Mouse (Mus musculus) ES-E14 (cell line): ENCODE results near the gene Slc31a2. TPM values are rescaled to one million over a fixed set of nuclear protein-coding genes. Genes with fewer than 3 reads are reported as not detected.

ENCODE experiments used
- DNase-seq: peaks from one replicate; pipeline ENCODE4 v3.0.0-alpha.2; 2013; ENCODE audit warnings: low read depth, low spot score
- H3K27ac ChIP-seq: 2 replicates; pipeline ENCODE4 v1.5.1; 2012; ENCODE audit warnings: low read depth, mild to moderate bottlenecking, low read length, moderate library complexity, mixed read lengths; ENCODE audit not compliant: poor library complexity, insufficient read depth, severe bottlenecking
- H3K36me3 ChIP-seq: 2 replicates; pipeline ENCODE4 v1.6.1; 2012; ENCODE audit warnings: mild to moderate bottlenecking, low read length, moderate library complexity, mixed read lengths; ENCODE audit not compliant: control insufficient read depth, poor library complexity, insufficient read depth, severe bottlenecking
- H3K4me1 ChIP-seq, 2 experiments: fragments of 150-350 bp in 1 of 2; sonication (generic) in 1 of 2; 2 replicates each; pipeline ENCODE4 v1.6.1; 2012; ENCODE audit warnings: low read length in 2 of 2, mild to moderate bottlenecking in 1 of 2, mixed read lengths in 1 of 2; ENCODE audit not compliant: control insufficient read depth in 2 of 2, insufficient read depth in 2 of 2, poor library complexity in 1 of 2
- H3K4me3 ChIP-seq, 2 experiments: fragments of 150-350 bp in 1 of 2; sonication (generic) in 1 of 2; 2 replicates each; pipeline ENCODE4 v1.5.1; 2012; ENCODE audit warnings: low read length in 2 of 2, low read depth in 1 of 2, mild to moderate bottlenecking in 1 of 2, mixed read lengths in 1 of 2; ENCODE audit not compliant: insufficient read depth in 1 of 2, poor library complexity in 1 of 2, severe bottlenecking in 1 of 2
- H3K9ac ChIP-seq: 2 replicates; pipeline ENCODE4 v1.6.1; 2012; ENCODE audit warnings: low read depth, mild to moderate bottlenecking, low read length, mixed read lengths; ENCODE audit not compliant: poor library complexity, insufficient read depth, severe bottlenecking
- H3K9me3 ChIP-seq: fragments of 150-350 bp; sonication (generic); 2 replicates; pipeline ENCODE4 v1.6.1; 2012; ENCODE audit warnings: low read depth, mild to moderate bottlenecking, low read length; ENCODE audit not compliant: control insufficient read depth, insufficient read depth
- CHD2 ChIP-seq: IDR thresholded peaks from 2 replicates; pipeline ENCODE4 v1.6.1; 2014; ENCODE audit warnings: mild to moderate bottlenecking, low read depth, low read length, inconsistent platforms
- HCFC1 ChIP-seq: IDR thresholded peaks from 2 replicates; pipeline ENCODE4 v1.6.1; 2012; ENCODE audit warnings: low read length, inconsistent platforms, borderline replicate concordance; ENCODE audit not compliant: insufficient read depth
- MAFK ChIP-seq: IDR thresholded peaks from 2 replicates; pipeline ENCODE4 v1.6.1; 2014; ENCODE audit warnings: mild to moderate bottlenecking, low read depth, low read length, inconsistent platforms; ENCODE audit not compliant: insufficient read depth
- ZC3H11A ChIP-seq: IDR thresholded peaks from 2 replicates; pipeline ENCODE4 v1.6.1; 2012; ENCODE audit warnings: low read depth, mild to moderate bottlenecking, inconsistent platforms, low read length, borderline replicate concordance
- ZNF384 ChIP-seq: IDR thresholded peaks from 2 replicates; pipeline ENCODE4 v1.6.1; 2012; ENCODE audit warnings: low read depth, low read length, inconsistent platforms
- in situ Hi-C, 2 experiments: fragments of 600-800 bp; cut with MboI; formaldehyde crosslinking; loops; one replicate each; pipeline ENCODE4 v1.15.1; 2025; ENCODE audit warnings: low sequenced_read_pairs in 2 of 2, inconsistent platforms in 1 of 2; ENCODE audit not compliant: unreplicated experiment in 2 of 2
- total RNA-seq: library from RNA; depleted of rRNA; stranded (reverse); fragments of 300-350 nt; gene quantifications from 2 replicates; pipeline ENCODE4 v1.2.3, GENCODE M21; 2012

The Slc31a2 gene
- total RNA-seq, 1 experiment, result 16.5 TPM

GRCm38 (mm10) chr4:62316456-62316855 lies 54.1 kb downstream of the Slc31a2 start:
- no peak for TF ChIP-seq CHD2
- TF ChIP-seq HCFC1, result no peak
- no peak for TF ChIP-seq MAFK
- no peak for TF ChIP-seq ZNF384
- TF ChIP-seq ZC3H11A, result no peak
- Histone ChIP-seq H3K4me3 (no peak overlapping the region), H3K9me3 (no peaks in the 10 kb centered on the region), H3K36me3 (no peaks in the 10 kb centered on the region; the same call in none of the 2 replicates), H3K9ac (no peak overlapping the region), H3K27ac (no peak overlapping the region), H3K4me1 (peaks cover 16 to 23% of the 10 kb centered on the region in 2 experiments)
- in situ Hi-C loops, result no loop called here
- no peak for DNase-seq

GRCm38 (mm10) chr4:62318294-62318693 lies 55.9 kb downstream of the Slc31a2 start:
- TF ChIP-seq HCFC1, result no peak
- no peak overlapping the region for H3K27ac ChIP-seq
- no peak overlapping the region for H3K4me3 ChIP-seq
- no peaks in the 10 kb centered on the region for H3K9me3 ChIP-seq
- no peak overlapping the region for H3K9ac ChIP-seq
- peaks cover 14 to 23% of the 10 kb centered on the region in 2 experiments for H3K4me1 ChIP-seq
- peaks cover 5% of the 10 kb centered on the region for H3K36me3 ChIP-seq
- DNase-seq, result no peak
- in situ Hi-C loops, result no loop called here

GRCm38 (mm10) chr4:62322684-62323083 lies 60.3 kb downstream of the Slc31a2 start:
- Histone ChIP-seq H3K9me3 (no peaks in the 10 kb centered on the region), H3K9ac (no peak overlapping the region), H3K4me3 (no peak overlapping the region), H3K36me3 (peaks cover 7% of the 10 kb centered on the region), H3K4me1 (peaks cover 0 to 2% of the 10 kb centered on the region in 2 experiments; a peak in 1 of 4 replicates), H3K27ac (no peak overlapping the region)
- DNase-seq, result no peak
- TF ChIP-seq CHD2, result no peak
- TF ChIP-seq ZC3H11A, result no peak
- no peak for TF ChIP-seq MAFK
- in situ Hi-C loops, result no loop called here

- TF ChIP-seq ZNF384, result no peak
- TF ChIP-seq HCFC1, result no peak
- TF ChIP-seq MAFK, result no peak
- no peak for TF ChIP-seq ZC3H11A
- TF ChIP-seq CHD2, result no peak
- DNase-seq, result no peak
- Histone ChIP-seq H3K4me3 (no peak overlapping the region), H3K36me3 (peaks cover 7% of the 10 kb centered on the region), H3K27ac (no peak overlapping the region), H3K9ac (no peak overlapping the region), H3K9me3 (no peaks in the 10 kb centered on the region), H3K4me1 (no peaks in the 10 kb centered on the region)
- in situ Hi-C loops, result no loop called here
These were observed 63.7 kb downstream of the Slc31a2 start for GRCm38 (mm10) chr4:62326111-62326510.

DNA sequence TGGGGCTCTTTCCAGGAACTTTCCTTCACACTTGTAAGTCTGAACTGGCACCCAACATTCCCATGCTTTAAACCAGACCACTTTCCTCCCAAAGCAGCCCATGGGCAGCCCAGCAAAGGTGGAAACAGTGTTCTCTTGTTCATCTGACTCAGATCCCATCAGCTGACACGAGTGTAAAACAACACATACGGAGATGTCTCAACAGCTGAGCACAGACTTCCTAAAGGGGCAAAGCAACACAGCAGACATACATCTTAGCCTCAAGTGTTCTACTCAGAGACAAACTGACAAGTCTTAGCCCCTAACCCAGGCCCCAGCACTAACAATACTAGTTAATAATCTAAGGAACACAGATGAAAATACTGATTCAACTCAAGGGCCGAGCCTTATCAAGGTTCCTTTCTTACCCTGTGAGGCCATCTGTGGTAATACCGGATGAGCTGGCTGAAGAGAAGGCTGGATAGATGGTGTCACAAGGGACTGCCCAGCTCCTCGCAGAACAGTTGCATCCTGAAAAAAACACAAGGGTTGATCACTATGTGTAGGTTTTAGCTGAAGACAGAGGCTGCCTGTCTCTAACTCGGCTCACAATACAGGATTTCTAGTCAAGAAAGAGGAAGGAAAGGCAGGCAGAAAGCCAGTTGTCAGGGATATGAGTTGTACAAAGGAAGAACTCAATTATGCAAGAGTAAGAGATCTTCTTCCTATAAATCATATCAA lies 66.7 kb downstream of the Slc31a2 start:
- Histone ChIP-seq H3K4me1 (no peaks in the 10 kb centered on the region), H3K27ac (no peak overlapping the region), H3K9ac (no peak overlapping the region), H3K4me3 (no peak overlapping the region), H3K36me3 (peaks cover 2% of the 10 kb centered on the region), H3K9me3 (no peaks in the 10 kb centered on the region)
- in situ Hi-C loops, result no loop called here
- TF ChIP-seq ZC3H11A (no peak), ZNF384 (no peak), HCFC1 (no peak), MAFK (no peak), CHD2 (no peak)
- DNase-seq, result no peak
